Mouse (Mus musculus): ENCODE measurements at regions not wholly inside any gene's neighbourhood (a gene's known extent, or its start where the extent isn't known, plus 50 kb on each side); places are given as distances from the start of the nearest gene placed in this dataset.
A peak's percentile ranks its signal among the peaks of the same experiment; 100 is the strongest.

DNA sequence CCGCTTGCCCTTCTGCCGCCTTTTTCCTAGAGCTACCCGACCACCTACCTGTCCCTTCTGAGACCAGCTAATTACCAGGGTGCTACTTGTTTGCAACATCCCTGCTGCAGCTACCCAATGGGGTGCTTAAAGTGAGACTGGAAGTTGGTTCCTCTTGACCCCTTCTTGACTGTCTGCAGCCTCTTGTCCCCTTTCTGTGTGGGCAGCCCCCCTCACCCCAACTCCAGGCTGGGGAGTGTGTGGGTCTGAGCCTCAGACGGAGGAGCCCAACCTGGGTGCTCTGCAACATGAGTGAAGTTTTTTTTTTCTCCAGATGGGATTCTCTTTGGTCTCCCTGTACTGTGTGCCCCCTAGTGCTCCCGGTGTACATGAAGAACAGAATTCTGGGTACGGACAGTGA, 91.7 kb downstream of the Fam168b start:
- Histone ChIP-seq H3K4me2 (ENCODE audit: low read depth, low read length) (peak overlapping the region; percentile 96), H3K9ac (ENCODE audit: low read length) (peak overlapping the region; percentile 59), H3K4me1 (replicated peaks; ENCODE audit: control insufficient read depth, insufficient read depth, low read length) (peaks cover 2% of the 10 kb centered on the region; the same call in 1 of the 2 replicates), H3K9me3 (ENCODE audit: control insufficient read depth, low read length) (no peaks in the 10 kb centered on the region), H3K36me3 (ENCODE audit: control insufficient read depth, insufficient read depth, low read length) (no peaks in the 10 kb centered on the region), H3K27me3 (ENCODE audit: control insufficient read depth, insufficient read depth, low read depth, low read length) (peaks cover 37% of the 10 kb centered on the region), H3K4me3 (ENCODE audit: low read length) (peak overlapping the region; percentile 60), H3K27ac (ENCODE audit: low read length) (no peak overlapping the region)
- ATAC-seq (ENCODE audit: low read depth) = no peak
- WGBS = 4% methylated on average over 6 of the region's 6 CpGs

DNA sequence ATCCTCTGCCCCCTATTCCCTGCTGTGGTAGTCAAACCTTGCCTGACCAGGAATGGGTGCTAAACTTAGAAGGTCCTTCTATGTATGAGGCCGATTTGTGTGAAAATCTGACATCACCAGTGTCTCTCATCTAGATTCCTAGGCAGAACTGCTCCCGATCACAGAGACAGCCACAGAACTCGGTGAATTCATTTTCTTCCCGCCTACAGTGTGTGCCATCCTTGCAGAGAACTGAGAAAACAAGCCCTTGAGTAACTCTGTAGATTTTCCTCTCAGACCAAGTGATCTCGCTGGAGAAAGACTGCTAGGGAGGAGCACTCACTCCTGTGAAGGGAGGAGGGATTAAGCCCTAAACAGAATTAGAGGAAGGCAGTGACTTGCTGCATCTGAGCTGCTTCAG, 89.3 kb downstream of the Fam168b start:
- no peaks in the 10 kb centered on the region for H3K36me3 ChIP-seq (ENCODE audit: control insufficient read depth, insufficient read depth, low read length)
- 48% methylated on average over 5 of the region's 5 CpGs for WGBS
- ATAC-seq (ENCODE audit: low read depth) = no peak
- no peaks in the 10 kb centered on the region for H3K9me3 ChIP-seq (ENCODE audit: control insufficient read depth, low read length)
- H3K9ac ChIP-seq (ENCODE audit: low read length) = no peak overlapping the region
- no peak overlapping the region for H3K4me2 ChIP-seq (ENCODE audit: low read depth, low read length)
- H3K4me1 ChIP-seq (replicated peaks; ENCODE audit: control insufficient read depth, insufficient read depth, low read length) = peaks cover 2% of the 10 kb centered on the region; the same call in 1 of the 2 replicates
- H3K4me3 ChIP-seq (ENCODE audit: low read length) = no peak overlapping the region
- no peak overlapping the region for H3K27ac ChIP-seq (ENCODE audit: low read length)
- peaks cover 37% of the 10 kb centered on the region for H3K27me3 ChIP-seq (ENCODE audit: control insufficient read depth, insufficient read depth, low read depth, low read length)

DNA sequence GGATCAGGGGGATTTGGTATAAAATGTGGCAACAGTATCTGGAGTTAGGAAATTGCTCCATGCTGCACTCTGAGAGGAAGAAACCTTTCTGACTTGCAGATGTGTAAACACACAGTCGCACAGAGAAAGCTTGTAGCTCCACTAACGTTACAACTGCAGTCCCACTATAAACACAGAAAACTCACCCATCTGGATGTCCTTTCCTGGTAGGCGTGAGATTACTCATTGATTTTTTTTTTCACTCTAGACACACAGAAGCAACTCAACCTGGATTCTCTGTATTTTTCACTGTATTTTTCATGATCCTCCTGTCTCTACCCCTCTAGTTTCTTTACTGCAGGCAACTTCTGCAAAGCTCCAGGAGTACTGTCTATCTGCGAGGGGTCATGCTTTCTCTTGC, 82.3 kb downstream of the Fam168b start:
- H3K36me3 ChIP-seq (ENCODE audit: control insufficient read depth, insufficient read depth, low read length) = no peaks in the 10 kb centered on the region
- WGBS = 38% methylated on average over 4 of the region's 4 CpGs
- no peaks in the 10 kb centered on the region for H3K27me3 ChIP-seq (ENCODE audit: control insufficient read depth, insufficient read depth, low read depth, low read length)
- no peak overlapping the region for H3K4me2 ChIP-seq (ENCODE audit: low read depth, low read length)
- no peak overlapping the region for H3K4me3 ChIP-seq (ENCODE audit: low read length)
- no peaks in the 10 kb centered on the region for H3K9me3 ChIP-seq (ENCODE audit: control insufficient read depth, low read length)
- H3K9ac ChIP-seq (ENCODE audit: low read length) = no peak overlapping the region
- ATAC-seq (ENCODE audit: low read depth) = no peak
- no peaks in the 10 kb centered on the region for H3K4me1 ChIP-seq (replicated peaks; ENCODE audit: control insufficient read depth, insufficient read depth, low read length)
- H3K27ac ChIP-seq (ENCODE audit: low read length) = no peak overlapping the region

DNA sequence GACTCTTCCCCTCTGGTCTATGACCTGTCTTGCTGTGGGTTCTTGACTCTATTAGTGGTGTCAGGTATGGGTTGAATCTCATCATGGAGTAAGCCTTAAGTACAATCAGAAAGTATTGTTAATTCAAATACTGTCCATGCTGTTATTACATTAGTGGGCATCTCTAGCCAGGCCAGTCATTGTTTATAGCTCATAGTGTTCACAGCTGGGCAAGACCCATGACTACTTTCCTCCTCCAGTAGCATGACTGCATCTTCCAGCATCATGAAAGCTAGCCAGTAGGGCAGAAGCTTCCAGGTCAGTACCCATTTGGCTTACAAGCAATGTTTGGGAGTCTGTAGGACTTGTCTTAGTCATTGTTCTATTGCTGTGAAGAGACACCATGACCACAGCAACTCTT, 81.4 kb downstream of the Fam168b start:
- Histone ChIP-seq H3K4me2 (ENCODE audit: low read depth, low read length) (no peak overlapping the region), H3K36me3 (ENCODE audit: control insufficient read depth, insufficient read depth, low read length) (no peaks in the 10 kb centered on the region), H3K27me3 (ENCODE audit: control insufficient read depth, insufficient read depth, low read depth, low read length) (no peaks in the 10 kb centered on the region), H3K27ac (ENCODE audit: low read length) (no peak overlapping the region), H3K4me3 (ENCODE audit: low read length) (no peak overlapping the region), H3K4me1 (replicated peaks; ENCODE audit: control insufficient read depth, insufficient read depth, low read length) (no peaks in the 10 kb centered on the region), H3K9ac (ENCODE audit: low read length) (no peak overlapping the region), H3K9me3 (ENCODE audit: control insufficient read depth, low read length) (no peaks in the 10 kb centered on the region)
- ATAC-seq (ENCODE audit: low read depth) = no peak

DNA sequence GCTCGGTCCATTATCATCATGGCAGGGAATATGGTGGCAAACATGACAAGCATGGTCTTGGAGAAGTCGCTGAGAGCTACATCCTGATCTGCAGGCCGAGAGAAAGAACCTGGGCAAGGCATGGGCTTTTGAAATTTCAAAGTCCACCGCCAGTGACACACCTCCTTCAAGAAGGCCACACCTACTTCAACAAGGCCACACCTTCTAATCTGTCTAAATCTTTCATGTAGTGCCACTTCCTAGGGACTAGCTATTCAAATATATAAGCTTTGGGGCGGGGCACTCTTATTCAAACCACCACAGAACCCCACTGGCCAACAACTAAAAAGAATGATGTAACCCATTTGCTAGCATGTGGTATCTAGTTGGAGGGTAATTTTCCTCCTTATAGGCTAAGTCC, 81.0 kb downstream of the Fam168b start:
- ATAC-seq (ENCODE audit: low read depth) = no peak
- Histone ChIP-seq H3K27ac (ENCODE audit: low read length) (no peak overlapping the region), H3K4me2 (ENCODE audit: low read depth, low read length) (no peak overlapping the region), H3K9me3 (ENCODE audit: control insufficient read depth, low read length) (no peaks in the 10 kb centered on the region), H3K9ac (ENCODE audit: low read length) (no peak overlapping the region), H3K27me3 (ENCODE audit: control insufficient read depth, insufficient read depth, low read depth, low read length) (no peaks in the 10 kb centered on the region), H3K4me3 (ENCODE audit: low read length) (no peak overlapping the region), H3K4me1 (replicated peaks; ENCODE audit: control insufficient read depth, insufficient read depth, low read length) (no peaks in the 10 kb centered on the region), H3K36me3 (ENCODE audit: control insufficient read depth, insufficient read depth, low read length) (no peaks in the 10 kb centered on the region)
- 83% methylated on average over 5 of the region's 5 CpGs for WGBS

Measured in lung, embryonic 16.5 days (tissue).